In the genomic region with DNA sequence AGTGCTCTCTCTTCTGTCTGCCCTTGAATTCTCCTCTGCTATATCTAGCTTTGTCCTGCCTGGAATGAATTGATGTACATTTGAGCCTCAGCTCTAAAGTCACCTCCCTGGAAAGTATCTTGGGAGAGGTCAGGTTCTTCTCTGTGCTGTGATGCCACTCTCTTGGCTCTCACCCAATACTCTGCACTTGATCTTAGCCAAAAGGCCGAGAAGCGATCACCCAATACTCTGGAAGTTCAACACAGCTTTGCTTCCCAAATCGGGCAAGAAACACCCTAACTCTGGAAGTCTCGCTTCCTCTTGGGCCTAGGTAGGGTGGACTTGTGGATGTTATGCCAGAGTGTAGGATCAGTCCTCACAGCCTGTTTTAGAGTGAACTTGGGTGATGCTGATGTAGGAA, we compare ENCODE assay signal across 21 mouse cellular contexts. TPM values are rescaled to one million over a fixed set of nuclear protein-coding genes. Genes with fewer than 3 reads are reported as not detected.
DNase-seq lines count a peak whose midpoint lies in the region; ATAC-seq and TF ChIP-seq lines count a peak whose summit lies in the region.
"Had no signal": no experiment of that assay in that cellular context is flagged by ENCODE, and none has a peak within 500 bp of the region (broad histone marks: within the 10 kb centered on the region; RNA-seq: fewer than 3 reads in every experiment).

No protein-coding gene starts in this region.

- ATAC-seq in heart, embryonic 11.5 days (replicated peaks; ENCODE audit: insufficient number of reproducible peaks, low FRiP score, low TSS enrichment), result no peak
- no peak for ATAC-seq in hindbrain, embryonic 12.5 days (ENCODE audit: low FRiP score)
- no peak for ATAC-seq in intestine, postnatal 0 days
- ATAC-seq: forebrain, postnatal 0 days; hindbrain, embryonic 16.5 days; intestine, embryonic 16.5 days had no signal

- TF ChIP-seq CTCF in thymus, adult 2 months (IDR thresholded peaks at IDR 0.05; ENCODE audit: borderline replicate concordance, control insufficient read depth, extremely low read depth, insufficient read depth, low read length, poor library complexity), result no peak
- no peak for TF ChIP-seq CTCF in intestine, postnatal 0 days (IDR thresholded peaks at IDR 0.05; ENCODE audit: low read depth)

- no peaks in the 10 kb centered on the region for H3K9me3 ChIP-seq in heart, embryonic 11.5 days (replicated peaks; ENCODE audit: control insufficient read depth, low read length)
- H3K9me3 ChIP-seq in hindbrain, embryonic 12.5 days (replicated peaks), result no peaks in the 10 kb centered on the region
- no peaks in the 10 kb centered on the region for H3K9me3 ChIP-seq in hindbrain, embryonic 10.5 days
- H3K9me3 ChIP-seq in intestine, postnatal 0 days (ENCODE audit: control insufficient read depth), result no peaks in the 10 kb centered on the region
- H3K9me3 ChIP-seq: limb, embryonic 13.5 days; stomach, embryonic 15.5 days had no signal

- H3K27me3 ChIP-seq in heart, embryonic 11.5 days (ENCODE audit: control insufficient read depth, insufficient read depth, low read length), result no peaks in the 10 kb centered on the region
- H3K27me3 ChIP-seq in hindbrain, embryonic 12.5 days, result no peaks in the 10 kb centered on the region
- H3K27me3 ChIP-seq in hindbrain, embryonic 10.5 days (ENCODE audit: insufficient read depth, poor library complexity, severe bottlenecking), result no peaks in the 10 kb centered on the region
- H3K27me3 ChIP-seq in thymus, adult 2 months (ENCODE audit: control insufficient read depth, insufficient read depth, low read length), result no peaks in the 10 kb centered on the region
- H3K27me3 ChIP-seq in intestine, postnatal 0 days (replicated peaks; ENCODE audit: control insufficient read depth, insufficient read depth, low read length), result no peaks in the 10 kb centered on the region
- H3K27me3 ChIP-seq: limb, embryonic 13.5 days; stomach, embryonic 15.5 days had no signal

- no peaks in the 10 kb centered on the region for H3K36me3 ChIP-seq in heart, embryonic 11.5 days (ENCODE audit: control insufficient read depth, insufficient read depth, low read length)
- no peaks in the 10 kb centered on the region for H3K36me3 ChIP-seq in hindbrain, embryonic 12.5 days
- no peaks in the 10 kb centered on the region for H3K36me3 ChIP-seq in hindbrain, embryonic 10.5 days
- no peaks in the 10 kb centered on the region for H3K36me3 ChIP-seq in thymus, adult 2 months (ENCODE audit: control insufficient read depth, insufficient read depth, low read length)
- no peaks in the 10 kb centered on the region for H3K36me3 ChIP-seq in intestine, postnatal 0 days (ENCODE audit: control insufficient read depth, insufficient read depth)
- H3K36me3 ChIP-seq: limb, embryonic 13.5 days; stomach, embryonic 15.5 days had no signal

- 81% methylated on average over 4 of the region's 4 CpGs for WGBS in heart, embryonic 11.5 days (ENCODE audit: insufficient replicate concordance)
- WGBS in hindbrain, embryonic 12.5 days, result 92% methylated on average over 4 of the region's 4 CpGs
- WGBS in hindbrain, embryonic 10.5 days, result 94% methylated on average over 4 of the region's 4 CpGs
- 95% methylated on average over 4 of the region's 4 CpGs for WGBS in thymus, adult 2 months
- WGBS in intestine, postnatal 0 days, result 97% methylated on average over 4 of the region's 4 CpGs

- peak overlapping the region; percentile 0 for H3K4me2 ChIP-seq in heart, embryonic 11.5 days
- H3K4me2 ChIP-seq in hindbrain, embryonic 12.5 days (replicated peaks), result no peak overlapping the region
- H3K4me2 ChIP-seq in intestine, postnatal 0 days (replicated peaks; ENCODE audit: low read depth), result no peak overlapping the region

- no peak for DNase-seq in heart, adult 11 months
- no peak for DNase-seq in hindbrain, embryonic 10.5 days (ENCODE audit: low spot score)
- no peak for DNase-seq in thymus, adult 2 months
- no peak for DNase-seq in thymus, postnatal 0 days (ENCODE audit: low spot score)
- DNase-seq: adrenal gland, postnatal 25 days; B cell, adult 2 months; cerebellum, adult 11 months; cerebellum, postnatal 10 days; embryo, embryonic 11 days; forebrain, postnatal 0 days; right cerebral cortex, postnatal 25 days; thymus, postnatal 14 days had no signal

- peak overlapping the region; percentile 99; the same call in 1 of the 2 replicates for H3K27ac ChIP-seq in heart, embryonic 11.5 days (ENCODE audit: low read depth, low read length)
- H3K27ac ChIP-seq in hindbrain, embryonic 12.5 days, result 0 out of 2 replicates have a peak overlapping the region, but pooled peaks have one; percentile 100
- H3K27ac ChIP-seq in hindbrain, embryonic 10.5 days, result no peak overlapping the region
- peak overlapping the region; percentile 90 for H3K27ac ChIP-seq in thymus, adult 2 months (ENCODE audit: control insufficient read depth, insufficient read depth, low read length)
- H3K27ac ChIP-seq in intestine, postnatal 0 days (ENCODE audit: low read depth, low read length), result no peak overlapping the region
- H3K27ac ChIP-seq: kidney, postnatal 0 days; limb, embryonic 13.5 days; macrophage; stomach, embryonic 15.5 days had no signal

- no peak overlapping the region for H3K4me3 ChIP-seq in heart, embryonic 11.5 days (ENCODE audit: low read depth, low read length)
- H3K4me3 ChIP-seq in hindbrain, embryonic 12.5 days, result no peak overlapping the region
- H3K4me3 ChIP-seq in hindbrain, embryonic 10.5 days, result no peak overlapping the region
- H3K4me3 ChIP-seq in thymus, adult 2 months (ENCODE audit: control insufficient read depth, insufficient read depth, low read length), result no peak overlapping the region
- no peak overlapping the region for H3K4me3 ChIP-seq in intestine, postnatal 0 days (ENCODE audit: low read depth, low read length)
- H3K4me3 ChIP-seq: stomach, embryonic 15.5 days had no signal

- H3K9ac ChIP-seq in heart, embryonic 11.5 days (ENCODE audit: low read depth, low read length), result peak overlapping the region; percentile 46; the same call in 1 of the 2 replicates
- H3K9ac ChIP-seq in hindbrain, embryonic 12.5 days, result no peak overlapping the region
- H3K9ac ChIP-seq in intestine, postnatal 0 days (ENCODE audit: low read depth, low read length), result no peak overlapping the region
- H3K9ac ChIP-seq: forebrain, postnatal 0 days; stomach, embryonic 15.5 days had no signal

- H3K4me1 ChIP-seq in heart, embryonic 11.5 days (ENCODE audit: control insufficient read depth, insufficient read depth, low read length), result peaks cover 55% of the 10 kb centered on the region
- H3K4me1 ChIP-seq in hindbrain, embryonic 12.5 days, result peaks cover 30% of the 10 kb centered on the region
- peaks cover 36% of the 10 kb centered on the region for H3K4me1 ChIP-seq in hindbrain, embryonic 10.5 days (replicated peaks)
- H3K4me1 ChIP-seq in thymus, adult 2 months (replicated peaks; ENCODE audit: control insufficient read depth, insufficient read depth, low read length), result peaks cover 60% of the 10 kb centered on the region
- peaks cover 11% of the 10 kb centered on the region; the same call in 1 of the 2 replicates for H3K4me1 ChIP-seq in intestine, postnatal 0 days (replicated peaks; ENCODE audit: control insufficient read depth, insufficient read depth, low read length)

- TF ChIP-seq POLR2A in thymus, adult 2 months (IDR thresholded peaks at IDR 0.05; ENCODE audit: control insufficient read depth, extremely low read depth, insufficient read depth, low read length, poor library complexity), result no peak

RNA-seq across cellular contexts. Expression of a gene that starts 1.6 kb away (rescaled TPM):
- 64.2 and 73.5 TPM in 2 replicates for polyA plus RNA-seq in heart, embryonic 11.5 days (2014; fragmentation: Nextera tagmentation; extraction: Ambion mirVana)
- 81.8 and 82.5 TPM in 2 replicates for polyA plus RNA-seq in hindbrain, embryonic 12.5 days (2016; fragmentation: Nextera tagmentation; extraction: Ambion mirVana)
- 90.7 and 105 TPM in 2 replicates for polyA plus RNA-seq in hindbrain, embryonic 10.5 days (2016; fragmentation: Nextera tagmentation; extraction: Ambion mirVana)
- polyA plus RNA-seq in thymus, adult 2 months (2012; rRNA removed), result 597 and 762 TPM in 2 replicates
- 211 and 221 TPM in 2 replicates for polyA plus RNA-seq in thymus, postnatal 0 days (2015; fragmentation: Nextera tagmentation; extraction: Ambion mirVana)
- polyA plus RNA-seq in intestine, postnatal 0 days (2015; fragmentation: Nextera tagmentation; extraction: Ambion mirVana), result 26.7 and 27.4 TPM in 2 replicates

RNA-seq across cellular contexts. Expression of a gene that starts 58.9 kb away (rescaled TPM):
- 14.3 and 15.5 TPM in 2 replicates for polyA plus RNA-seq in heart, embryonic 11.5 days (2014; fragmentation: Nextera tagmentation; extraction: Ambion mirVana)
- polyA plus RNA-seq in hindbrain, embryonic 12.5 days (2016; fragmentation: Nextera tagmentation; extraction: Ambion mirVana), result 39.4 and 40.3 TPM in 2 replicates
- polyA plus RNA-seq in hindbrain, embryonic 10.5 days (2016; fragmentation: Nextera tagmentation; extraction: Ambion mirVana), result 41.0 and 41.1 TPM in 2 replicates
- 31.4 and 31.7 TPM in 2 replicates for polyA plus RNA-seq in thymus, adult 2 months (2012; rRNA removed)
- 38.2 and 39.4 TPM in 2 replicates for polyA plus RNA-seq in thymus, postnatal 0 days (2015; fragmentation: Nextera tagmentation; extraction: Ambion mirVana)
- polyA plus RNA-seq in intestine, postnatal 0 days (2015; fragmentation: Nextera tagmentation; extraction: Ambion mirVana), result 12.3 and 14.2 TPM in 2 replicates

Comparison
In these comparisons a context has a peak if more than half of its experiments do, and no peak if none do; other contexts are left out.
1. H3K27ac ChIP-seq: peak in heart, embryonic 11.5 days (single experiment), hindbrain, embryonic 12.5 days (single experiment) and thymus, adult 2 months (single experiment); none in hindbrain, embryonic 10.5 days (single experiment) and intestine, postnatal 0 days (single experiment).